13 mouse cellular contexts compared by ENCODE assay signal in genomic region chr3:152350431-152350830, GRCm38 (mm10).
"Had no signal": no experiment of that assay in that cellular context is flagged by ENCODE, and none has a peak within 500 bp of the region (broad histone marks: within the 10 kb centered on the region; RNA-seq: fewer than 3 reads in every experiment).

No protein-coding gene starts in this region.

- DNase-seq: kidney, adult 8-10 months; kidney, postnatal 25 days; lung, embryonic 14.5 days; lung, postnatal 14 days; spleen, adult 18-20 months; thymus, adult 2 months; thymus, postnatal 25 days had no signal

- H3K36me3 ChIP-seq: neural tube, embryonic 15.5 days had no signal

- H3K9me3 ChIP-seq: midbrain, embryonic 10.5 days; neural tube, embryonic 15.5 days had no signal

- H3K27ac ChIP-seq: hindbrain, postnatal 0 days; left cerebral cortex, adult 2 months; liver, embryonic 14.5 days; midbrain, embryonic 10.5 days; neural tube, embryonic 15.5 days had no signal

- H3K4me2 ChIP-seq: lung, embryonic 14.5 days; neural tube, embryonic 15.5 days had no signal

- H3K27me3 ChIP-seq: neural tube, embryonic 15.5 days had no signal

- ATAC-seq: hindbrain, postnatal 0 days; midbrain, embryonic 16.5 days had no signal

- H3K9ac ChIP-seq: liver, embryonic 14.5 days; lung, embryonic 14.5 days; neural tube, embryonic 15.5 days had no signal

- H3K4me3 ChIP-seq: left cerebral cortex, adult 2 months; midbrain, embryonic 10.5 days; neural tube, embryonic 15.5 days had no signal
